Mouse (Mus musculus) lung, adult 18-20 months (tissue): ENCODE measurements around the gene Ikzf3.

Experiments used
- DNase-seq, 2 experiments: peaks; one replicate each; pipeline ENCODE4 v3.0.0; 2022; ENCODE audit warnings: mixed read lengths in 2 of 2

Gene Ikzf3

DNA sequence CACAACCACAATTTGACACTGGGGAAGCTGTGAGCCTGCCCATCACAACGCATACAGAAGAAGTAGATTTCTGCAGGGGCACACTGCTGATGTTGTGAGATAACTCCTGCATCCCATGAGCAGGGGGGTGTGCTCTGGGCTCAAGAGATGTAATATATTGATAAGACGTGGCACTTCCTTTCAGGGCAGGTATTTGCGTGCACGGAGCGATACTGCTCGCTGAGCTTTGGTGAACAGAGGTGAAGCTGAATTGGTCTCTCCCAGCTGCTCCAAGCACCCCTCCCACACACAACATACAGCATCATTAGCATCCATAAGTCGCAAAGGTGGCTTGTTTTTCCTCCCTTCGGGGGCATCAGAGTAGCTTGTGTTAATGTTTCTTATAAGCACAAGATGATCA lies 35.7 kb downstream of the Ikzf3 start:
- DNase-seq: no peak

- peak; percentile 41 to 48 for DNase-seq
Measured at GRCm38 (mm10) chr11:98509434-98509833, 36.4 kb downstream of the Ikzf3 start.

GRCm38 (mm10) chr11:98504926-98505325 lies 40.9 kb downstream of the Ikzf3 start:
- no peak for DNase-seq

DNA sequence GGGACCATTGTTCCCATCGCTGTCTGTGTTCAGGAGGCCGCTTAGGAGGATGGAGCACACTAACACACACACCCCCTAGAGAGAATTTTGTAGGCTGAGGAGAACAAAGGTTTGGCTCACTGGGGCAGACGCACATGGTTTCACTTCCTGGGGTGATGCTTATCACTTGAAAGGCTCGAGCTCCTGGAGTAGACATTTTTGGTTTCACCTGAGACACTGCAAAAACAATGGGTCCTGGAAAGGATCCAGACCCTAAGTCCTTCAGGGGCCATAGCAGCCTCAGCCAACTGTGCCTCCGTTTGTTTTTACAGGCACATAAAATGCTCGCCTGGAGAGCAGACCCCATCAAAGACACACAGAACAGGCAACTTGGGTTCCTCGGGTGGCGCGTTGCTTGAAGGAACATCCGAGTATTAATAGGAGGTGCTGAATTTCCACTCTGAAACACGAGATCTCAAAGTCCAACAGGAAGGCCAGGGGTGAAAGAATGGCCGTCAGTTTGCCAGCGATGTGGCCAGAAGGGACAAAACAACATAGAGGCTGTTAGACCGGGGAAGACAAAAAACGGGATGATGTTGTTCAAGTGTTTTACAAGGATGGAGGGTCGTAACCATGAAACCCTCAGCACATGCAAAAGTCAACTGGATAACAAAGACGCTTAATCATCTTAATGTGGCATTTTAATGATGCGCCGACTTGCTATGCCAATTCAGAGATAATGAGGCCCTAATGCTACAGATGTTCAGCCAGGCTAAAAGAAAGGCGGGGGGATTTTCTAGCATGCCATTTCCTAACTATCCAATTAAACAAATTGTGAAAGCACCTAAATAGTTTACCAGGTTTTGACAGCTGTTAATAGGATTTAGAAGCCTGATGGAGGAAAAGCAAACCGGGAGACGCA lies 48.2 kb downstream of the Ikzf3 start:
- peak in 1 of 2 experiments; percentile 7 for DNase-seq

- DNase-seq: no peak
Measured at GRCm38 (mm10) chr11:98495176-98495719, 50.6 kb downstream of the Ikzf3 start.

- DNase-seq: no peak
Measured at GRCm38 (mm10) chr11:98493394-98493793, 52.4 kb downstream of the Ikzf3 start.

- peak in 1 of 2 experiments; percentile 8 for DNase-seq
Measured at GRCm38 (mm10) chr11:98492959-98493358, 52.9 kb downstream of the Ikzf3 start.

GRCm38 (mm10) chr11:98491571-98491970 lies 54.3 kb downstream of the Ikzf3 start:
- DNase-seq: no peak

DNA sequence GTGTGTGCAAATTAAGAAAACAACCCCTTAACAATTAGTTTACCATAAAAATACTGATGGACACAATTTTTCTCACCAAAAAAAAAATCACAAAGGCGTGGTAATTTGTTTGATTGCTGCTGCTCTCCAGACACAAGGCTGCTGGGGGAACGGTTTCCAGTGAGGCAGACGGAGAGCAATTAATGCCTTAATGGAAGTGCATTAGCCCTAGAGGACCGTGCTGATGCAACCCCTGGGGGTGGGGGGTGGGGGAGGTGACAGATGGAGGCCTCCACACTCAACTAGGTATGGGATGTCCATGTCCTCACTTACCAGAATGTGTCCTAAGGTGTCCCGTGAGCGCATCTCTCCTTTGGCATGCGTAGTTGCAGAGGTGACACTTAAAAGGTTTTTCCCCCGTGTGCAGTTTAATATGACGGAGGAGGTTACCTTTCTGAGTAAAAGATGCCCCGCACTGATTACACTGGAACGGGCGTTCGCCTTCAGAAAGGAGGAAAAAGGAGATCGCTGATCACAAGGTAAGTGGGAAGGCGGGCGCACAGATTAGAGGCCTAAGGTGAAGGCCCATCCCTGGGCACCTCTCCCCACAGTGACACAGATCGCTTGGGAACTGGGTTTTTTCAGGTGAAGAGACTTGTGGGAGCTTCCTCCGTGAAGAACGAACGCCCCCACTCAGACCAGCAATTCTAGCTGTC lies 57.1 kb downstream of the Ikzf3 start:
- DNase-seq: no peak

- no peak for DNase-seq
Measured at GRCm38 (mm10) chr11:98487526-98488040, 58.2 kb downstream of the Ikzf3 start.

- DNase-seq: no peak
Measured at GRCm38 (mm10) chr11:98485749-98486148, 60.1 kb downstream of the Ikzf3 start.

DNA sequence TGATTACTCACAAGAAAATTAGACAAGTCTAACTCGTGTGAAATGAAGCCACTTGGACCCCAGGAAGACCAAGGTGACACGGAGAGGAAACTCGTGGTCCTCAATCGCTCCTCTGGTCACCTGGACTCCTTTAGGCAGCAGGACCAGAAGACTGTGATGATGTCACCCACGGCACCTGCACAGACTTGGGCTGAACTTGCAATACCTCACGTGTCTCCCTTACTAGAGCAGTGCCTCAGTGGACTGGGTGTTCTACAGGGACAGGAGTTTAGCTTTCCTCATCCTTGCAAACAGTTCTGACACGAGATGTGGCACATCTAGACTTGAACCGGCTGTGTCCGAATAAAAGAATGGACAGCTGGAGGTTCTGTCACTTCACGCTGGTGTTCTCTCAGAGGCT lies 63.8 kb downstream of the Ikzf3 start:
- DNase-seq: no peak

- no peak for DNase-seq
Measured at GRCm38 (mm10) chr11:98481231-98481630, 64.6 kb downstream of the Ikzf3 start.

GRCm38 (mm10) chr11:98479940-98480497 lies 65.8 kb downstream of the Ikzf3 start:
- no peak for DNase-seq

- DNase-seq: no peak
Measured at GRCm38 (mm10) chr11:98479026-98479939, 66.5 kb downstream of the Ikzf3 start.

DNA sequence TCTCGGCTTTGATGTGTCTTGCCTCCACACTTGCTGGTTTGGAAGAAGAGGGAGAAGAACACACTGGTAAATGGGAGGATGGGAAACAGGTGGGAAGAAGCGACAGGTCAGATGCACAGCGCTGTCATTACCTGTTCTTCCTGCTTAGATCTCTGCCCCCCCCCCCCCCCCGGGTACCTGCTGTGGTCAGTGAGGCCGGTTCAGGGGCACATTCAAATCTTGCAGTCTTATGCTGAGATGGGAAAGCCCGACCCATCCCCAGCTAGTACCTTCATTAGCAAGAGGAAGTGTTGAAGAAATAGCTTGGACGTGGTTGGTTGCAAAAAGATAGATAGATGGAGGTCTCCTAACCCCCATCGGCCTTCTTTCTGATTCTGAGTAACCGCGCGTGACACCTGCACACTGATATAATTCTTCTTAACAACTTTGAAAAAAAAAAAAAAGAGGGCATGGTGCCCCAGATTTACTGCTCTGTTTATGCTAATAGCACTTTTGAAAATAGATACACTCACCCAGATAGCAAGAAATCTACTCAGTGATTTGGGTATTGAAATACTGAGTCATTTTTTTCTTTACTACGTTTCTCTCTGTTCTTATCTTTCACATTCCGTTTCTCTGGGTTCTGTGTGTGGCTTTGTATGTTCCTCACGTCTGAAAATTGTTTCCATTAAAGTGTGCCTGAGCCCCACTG lies 68.7 kb downstream of the Ikzf3 start:
- no peak for DNase-seq

- DNase-seq: no peak
Measured at GRCm38 (mm10) chr11:98476434-98476807, 69.4 kb downstream of the Ikzf3 start.

DNA sequence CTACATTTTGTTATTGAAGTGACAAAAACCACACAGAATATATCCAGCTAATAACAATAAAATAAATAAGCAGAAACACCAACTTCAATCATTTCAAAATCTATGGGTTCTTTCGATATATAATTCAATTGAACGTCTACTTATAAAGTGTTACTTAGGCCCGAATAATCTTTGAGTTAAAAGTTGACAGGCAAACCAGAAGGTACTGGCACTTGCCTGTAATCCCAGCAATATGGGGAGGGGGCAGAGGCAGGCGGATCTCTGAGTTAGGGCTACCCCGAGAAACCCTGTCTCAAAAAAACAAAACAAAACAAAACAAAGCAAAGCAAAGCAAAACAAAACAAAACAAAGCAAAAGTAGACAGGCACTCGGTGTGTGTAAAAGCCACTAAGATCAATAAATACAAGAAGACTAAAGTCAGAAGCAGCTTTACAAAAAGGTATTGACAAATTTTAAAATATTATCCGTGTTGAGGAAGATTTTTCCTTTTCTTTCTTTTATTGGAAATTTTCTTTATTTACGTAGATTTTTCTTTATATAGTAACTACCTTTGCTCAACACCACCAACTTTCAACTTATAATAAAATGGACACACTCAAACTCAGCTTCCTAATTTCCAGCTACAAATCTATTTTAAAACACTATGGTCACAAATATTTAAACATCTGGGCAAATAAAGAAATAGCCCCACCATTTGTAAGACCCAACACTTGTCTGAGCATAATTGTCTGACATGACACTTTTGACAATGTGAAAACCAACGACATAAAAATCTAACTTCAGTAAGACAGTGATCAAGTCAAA lies 70.0 kb downstream of the Ikzf3 start:
- no peak for DNase-seq

DNA sequence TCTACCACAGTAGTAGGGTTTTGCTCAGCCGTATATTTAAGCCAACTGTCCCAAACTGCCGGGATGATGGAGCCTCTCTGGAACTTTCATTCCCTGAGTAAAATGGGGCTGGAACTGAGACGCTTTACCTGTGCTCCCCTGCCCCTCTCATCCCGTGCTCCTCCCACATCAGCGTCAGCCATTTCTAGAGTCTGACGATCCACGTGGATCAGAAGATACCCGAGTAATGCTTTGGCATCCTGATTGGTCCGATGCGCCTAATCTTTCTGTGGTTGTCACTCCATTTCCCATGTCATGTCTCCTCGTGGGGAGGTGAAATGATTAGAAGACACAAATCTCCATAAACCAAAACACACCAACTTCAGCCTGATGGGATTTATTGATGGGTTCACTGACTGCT lies 70.9 kb downstream of the Ikzf3 start:
- DNase-seq: no peak

- no peak for DNase-seq
Measured at GRCm38 (mm10) chr11:98473916-98474479, 71.8 kb downstream of the Ikzf3 start.
